9 mouse cellular contexts compared by ENCODE assay signal in the genomic region with DNA sequence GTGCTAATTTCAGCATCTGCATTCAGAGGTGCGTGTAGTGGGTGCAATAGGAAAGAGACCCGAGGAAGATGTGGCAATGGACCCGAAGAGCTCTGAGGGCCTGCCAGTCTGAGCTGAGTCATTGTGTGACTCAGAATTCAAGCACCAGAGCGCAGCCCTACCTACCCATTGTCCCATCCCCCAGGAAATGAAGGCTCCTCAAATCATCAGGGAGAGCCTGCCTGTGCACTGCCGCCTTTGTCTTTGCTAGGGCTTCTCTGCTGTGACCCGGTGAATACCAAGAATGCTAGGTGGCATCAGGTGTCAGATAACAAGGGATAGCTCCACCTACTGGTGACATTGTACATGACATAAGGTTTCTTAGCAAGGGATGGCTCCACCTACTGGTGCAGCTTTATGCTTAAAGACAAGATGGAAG. TPM values are rescaled to one million over a fixed set of nuclear protein-coding genes. Genes with fewer than 3 reads are reported as not detected.
A peak's percentile ranks its signal among the peaks of the same experiment; 100 is the strongest.
DNase-seq lines count a peak whose midpoint lies in the region; ATAC-seq and TF ChIP-seq lines count a peak whose summit lies in the region.
"Had no signal": no experiment of that assay in that cellular context is flagged by ENCODE, and none has a peak within 500 bp of the region (broad histone marks: within the 10 kb centered on the region; RNA-seq: fewer than 3 reads in every experiment).

No protein-coding gene starts in this region.

- H3K4me3 ChIP-seq in embryonic facial prominence, embryonic 10.5 days, result peak overlapping the region; percentile 95
- H3K4me3 ChIP-seq in limb, embryonic 14.5 days (replicated peaks; ENCODE audit: low read length), result peak overlapping the region; percentile 80
- H3K4me3 ChIP-seq in midbrain, embryonic 15.5 days, result peak overlapping the region; percentile 77; the same call in 1 of the 2 replicates

- no peak for ATAC-seq in limb, embryonic 14.5 days (ENCODE audit: low FRiP score, low read depth)
- ATAC-seq in midbrain, embryonic 15.5 days (replicated peaks), result no peak

- H3K4me2 ChIP-seq in limb, embryonic 14.5 days (replicated peaks; ENCODE audit: low read depth, low read length, severe bottlenecking), result peak overlapping the region; percentile 57
- H3K4me2 ChIP-seq in midbrain, embryonic 15.5 days, result peak overlapping the region; percentile 69

- 3% methylated on average over 6 of the region's 6 CpGs for WGBS in embryonic facial prominence, embryonic 10.5 days
- 4% methylated on average over 6 of the region's 6 CpGs for WGBS in limb, embryonic 14.5 days
- 6% methylated on average over 6 of the region's 6 CpGs for WGBS in midbrain, embryonic 15.5 days

- no peak overlapping the region for H3K9ac ChIP-seq in limb, embryonic 14.5 days (ENCODE audit: low read depth, low read length, severe bottlenecking)
- no peak overlapping the region for H3K9ac ChIP-seq in midbrain, embryonic 15.5 days

- no peak for TF ChIP-seq POLR2A in limb, embryonic 14.5 days (IDR thresholded peaks at IDR 0.05; ENCODE audit: borderline replicate concordance, extremely low read depth, insufficient read depth, insufficient read length)

- H3K4me1 ChIP-seq in embryonic facial prominence, embryonic 10.5 days, result peaks cover 60% of the 10 kb centered on the region
- peaks cover 34% of the 10 kb centered on the region for H3K4me1 ChIP-seq in limb, embryonic 14.5 days (ENCODE audit: control insufficient read depth, insufficient read depth, low read length)
- peaks cover 43% of the 10 kb centered on the region for H3K4me1 ChIP-seq in midbrain, embryonic 15.5 days

- H3K27me3 ChIP-seq in embryonic facial prominence, embryonic 10.5 days (replicated peaks; ENCODE audit: low read depth, poor library complexity, severe bottlenecking), result no peaks in the 10 kb centered on the region
- H3K27me3 ChIP-seq in limb, embryonic 14.5 days (ENCODE audit: control insufficient read depth, insufficient read depth, low read length), result no peaks in the 10 kb centered on the region
- H3K27me3 ChIP-seq in midbrain, embryonic 15.5 days (replicated peaks), result no peaks in the 10 kb centered on the region

- H3K9me3 ChIP-seq in embryonic facial prominence, embryonic 10.5 days, result no peaks in the 10 kb centered on the region
- no peaks in the 10 kb centered on the region for H3K9me3 ChIP-seq in limb, embryonic 14.5 days (ENCODE audit: control insufficient read depth, low read length)
- no peaks in the 10 kb centered on the region for H3K9me3 ChIP-seq in midbrain, embryonic 15.5 days

- peaks cover 62% of the 10 kb centered on the region for H3K36me3 ChIP-seq in embryonic facial prominence, embryonic 10.5 days (replicated peaks)
- H3K36me3 ChIP-seq in limb, embryonic 14.5 days (ENCODE audit: control insufficient read depth, insufficient read depth, low read length), result peaks cover 60% of the 10 kb centered on the region
- peaks cover 36% of the 10 kb centered on the region for H3K36me3 ChIP-seq in midbrain, embryonic 15.5 days (replicated peaks)

- DNase-seq in 416B (ENCODE audit: low read depth), result peak; percentile 98
- DNase-seq in adrenal gland, postnatal 10 days, result peak; percentile 76
- peak; percentile 85 for DNase-seq in embryonic facial prominence, embryonic 10.5 days (ENCODE audit: low spot score)
- DNase-seq in heart, adult 9 months (ENCODE audit: low spot score in 2 of 2), result peak; percentile 63 to 86
- peak; percentile 88 to 89 for DNase-seq in kidney, adult 8-10 months
- peak; percentile 96 for DNase-seq in limb, embryonic 14.5 days (ENCODE audit: low spot score)
- peak; percentile 35 to 70 for DNase-seq in spleen, postnatal 14 days (ENCODE audit: low spot score in 2 of 2)

- H3K27ac ChIP-seq in embryonic facial prominence, embryonic 10.5 days (replicated peaks), result peak overlapping the region; percentile 100
- H3K27ac ChIP-seq in limb, embryonic 14.5 days (replicated peaks; ENCODE audit: low read depth, low read length), result no peak overlapping the region
- peak overlapping the region; percentile 56 for H3K27ac ChIP-seq in midbrain, embryonic 15.5 days

RNA-seq across cellular contexts. Expression of gene Eno1, which starts 3.4 kb away (rescaled TPM):
- 100 to 1,000 TPM; 442 to 474 TPM for total RNA-seq in adrenal gland, postnatal 10 days (2021)
- 3,458 and 4,025 TPM in 2 replicates for polyA plus RNA-seq in embryonic facial prominence, embryonic 10.5 days (2016; fragmentation: Nextera tagmentation; extraction: Ambion mirVana)
- polyA plus RNA-seq in limb, embryonic 14.5 days (2012; rRNA removed), result 675 and 907 TPM in 2 replicates
- 1,291 and 1,302 TPM in 2 replicates for polyA plus RNA-seq in limb, embryonic 14.5 days (2014; fragmentation: Nextera tagmentation; extraction: Ambion mirVana)
- polyA plus RNA-seq in midbrain, embryonic 15.5 days (2015; fragmentation: Nextera tagmentation; extraction: Ambion mirVana), result 1,044 and 1,060 TPM in 2 replicates

RNA-seq across cellular contexts. Expression of gene Car6, which starts 38.8 kb away (rescaled TPM):
- under 1 TPM; 0.27 to 0.54 TPM for total RNA-seq in adrenal gland, postnatal 10 days (2021)
- polyA plus RNA-seq in embryonic facial prominence, embryonic 10.5 days (2016; fragmentation: Nextera tagmentation; extraction: Ambion mirVana), result 0.27 TPM in 1 of 2 replicates, not detected in the other
- polyA plus RNA-seq in limb, embryonic 14.5 days (2012; rRNA removed), result 0.14 and 0.26 TPM in 2 replicates
- 0.14 TPM in 1 of 2 replicates, not detected in the other for polyA plus RNA-seq in limb, embryonic 14.5 days (2014; fragmentation: Nextera tagmentation; extraction: Ambion mirVana)
- not detected in 2 replicates for polyA plus RNA-seq in midbrain, embryonic 15.5 days (2015; fragmentation: Nextera tagmentation; extraction: Ambion mirVana)
- total RNA-seq: adrenal gland, postnatal 4 days had no signal

RNA-seq across cellular contexts. Expression of gene Rere, which starts 41.5 kb away (rescaled TPM):
- 100 to 1,000 TPM in 1 of 2 experiments, 10 to 100 TPM in 1; 85.3 to 118 TPM for total RNA-seq in adrenal gland, postnatal 10 days (2021)
- 26.1 and 31.4 TPM in 2 replicates for polyA plus RNA-seq in embryonic facial prominence, embryonic 10.5 days (2016; fragmentation: Nextera tagmentation; extraction: Ambion mirVana)
- 43.3 and 51.3 TPM in 2 replicates for polyA plus RNA-seq in limb, embryonic 14.5 days (2012; rRNA removed)
- 28.5 and 32.3 TPM in 2 replicates for polyA plus RNA-seq in limb, embryonic 14.5 days (2014; fragmentation: Nextera tagmentation; extraction: Ambion mirVana)
- 32.1 and 37.4 TPM in 2 replicates for polyA plus RNA-seq in midbrain, embryonic 15.5 days (2015; fragmentation: Nextera tagmentation; extraction: Ambion mirVana)
